ENCODE assay signal across 29 mouse cellular contexts in the genomic region with DNA sequence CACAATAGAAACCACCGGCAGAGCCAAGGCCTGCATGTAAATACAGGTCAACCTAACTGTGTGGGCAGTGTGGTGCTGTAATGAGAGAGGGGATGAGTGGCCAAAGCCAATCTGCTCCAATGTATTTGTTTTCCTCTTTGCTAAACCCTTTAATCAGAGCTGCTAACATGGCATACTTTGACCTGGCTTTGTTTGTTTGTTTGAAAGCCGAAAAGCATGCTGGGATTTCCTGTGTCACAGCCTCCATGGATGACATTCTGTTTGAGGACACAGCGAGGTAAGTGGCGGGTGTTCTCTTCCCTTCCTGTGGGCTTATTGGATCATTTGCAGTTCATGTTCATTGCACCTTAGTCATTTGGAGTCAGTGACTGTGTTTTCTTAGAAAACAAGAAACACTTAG. TPM values are rescaled to one million over a fixed set of nuclear protein-coding genes. Genes with fewer than 3 reads are reported as not detected.
DNase-seq lines count a peak whose midpoint lies in the region; ATAC-seq and TF ChIP-seq lines count a peak whose summit lies in the region.
"Had no signal": no experiment of that assay in that cellular context is flagged by ENCODE, and none has a peak within 500 bp of the region (broad histone marks: within the 10 kb centered on the region; RNA-seq: fewer than 3 reads in every experiment).

No protein-coding gene starts in this region.

- no peak overlapping the region for H3K27ac ChIP-seq in embryonic facial prominence, embryonic 14.5 days (replicated peaks; ENCODE audit: low read depth, low read length)
- H3K27ac ChIP-seq in embryonic facial prominence, embryonic 10.5 days (replicated peaks), result no peak overlapping the region
- H3K27ac ChIP-seq in kidney, adult 2 months (ENCODE audit: insufficient read depth, low read depth, low read length), result peak overlapping the region; percentile 13
- no peak overlapping the region for H3K27ac ChIP-seq in liver, embryonic 15.5 days (replicated peaks)
- H3K27ac ChIP-seq in liver, embryonic 11.5 days (ENCODE audit: low read depth, low read length), result no peak overlapping the region
- H3K27ac ChIP-seq: embryonic facial prominence, embryonic 15.5 days; gastrocnemius, adult 2 months; heart, embryonic 15.5 days; hindbrain, embryonic 14.5 days had no signal

- no peak for TF ChIP-seq CTCF in kidney, adult 2 months (conservative IDR thresholded peaks at IDR 0.05; ENCODE audit: insufficient read depth, insufficient read length, low read depth, low read length)

- no peak overlapping the region for H3K4me3 ChIP-seq in embryonic facial prominence, embryonic 14.5 days (ENCODE audit: low read depth, low read length)
- H3K4me3 ChIP-seq in embryonic facial prominence, embryonic 10.5 days, result no peak overlapping the region
- H3K4me3 ChIP-seq in kidney, adult 2 months (ENCODE audit: insufficient read depth, low read depth, low read length), result no peak overlapping the region
- no peak overlapping the region for H3K4me3 ChIP-seq in liver, embryonic 15.5 days (replicated peaks)
- H3K4me3 ChIP-seq in liver, embryonic 11.5 days (ENCODE audit: low read depth, low read length), result no peak overlapping the region
- H3K4me3 ChIP-seq: embryonic facial prominence, embryonic 15.5 days; gastrocnemius, adult 2 months; heart, embryonic 12.5 days; heart, embryonic 15.5 days had no signal

- no peaks in the 10 kb centered on the region for H3K36me3 ChIP-seq in embryonic facial prominence, embryonic 14.5 days (ENCODE audit: control insufficient read depth, insufficient read depth, low read length)
- no peaks in the 10 kb centered on the region for H3K36me3 ChIP-seq in embryonic facial prominence, embryonic 10.5 days (replicated peaks)
- no peaks in the 10 kb centered on the region for H3K36me3 ChIP-seq in kidney, adult 2 months (ENCODE audit: control insufficient read depth, insufficient read depth, low read length)
- H3K36me3 ChIP-seq in liver, embryonic 15.5 days (replicated peaks), result no peaks in the 10 kb centered on the region
- no peaks in the 10 kb centered on the region for H3K36me3 ChIP-seq in liver, embryonic 11.5 days (ENCODE audit: control insufficient read depth, insufficient read depth, low read length)
- H3K36me3 ChIP-seq: embryonic facial prominence, embryonic 15.5 days; heart, embryonic 12.5 days; heart, embryonic 15.5 days had no signal

- H3K9me3 ChIP-seq in embryonic facial prominence, embryonic 14.5 days (ENCODE audit: control insufficient read depth, low read length), result no peaks in the 10 kb centered on the region
- H3K9me3 ChIP-seq in embryonic facial prominence, embryonic 10.5 days, result no peaks in the 10 kb centered on the region
- H3K9me3 ChIP-seq in liver, embryonic 15.5 days (replicated peaks), result no peaks in the 10 kb centered on the region
- H3K9me3 ChIP-seq in liver, embryonic 11.5 days (ENCODE audit: control insufficient read depth, low read length), result no peaks in the 10 kb centered on the region
- H3K9me3 ChIP-seq: embryonic facial prominence, embryonic 15.5 days; heart, embryonic 12.5 days; heart, embryonic 15.5 days had no signal

- WGBS in embryonic facial prominence, embryonic 14.5 days, result 78% methylated on average over 4 of the region's 4 CpGs
- 67% methylated on average over 4 of the region's 4 CpGs for WGBS in embryonic facial prominence, embryonic 10.5 days
- WGBS in kidney, adult 2 months, result 37% methylated on average over 4 of the region's 4 CpGs
- 60% methylated on average over 4 of the region's 4 CpGs for WGBS in liver, embryonic 15.5 days (ENCODE audit: insufficient replicate concordance)
- 72% methylated on average over 4 of the region's 4 CpGs for WGBS in liver, embryonic 11.5 days

- TF ChIP-seq POLR2A in kidney, adult 2 months (IDR thresholded peaks at IDR 0.05; ENCODE audit: low read depth, low read length), result no peak

- no peaks in the 10 kb centered on the region for H3K27me3 ChIP-seq in embryonic facial prominence, embryonic 14.5 days (replicated peaks; ENCODE audit: control insufficient read depth, insufficient read depth, low read length)
- no peaks in the 10 kb centered on the region for H3K27me3 ChIP-seq in embryonic facial prominence, embryonic 10.5 days (replicated peaks; ENCODE audit: low read depth, poor library complexity, severe bottlenecking)
- H3K27me3 ChIP-seq in kidney, adult 2 months (replicated peaks; ENCODE audit: control insufficient read depth, insufficient read depth, low read length), result no peaks in the 10 kb centered on the region
- H3K27me3 ChIP-seq in liver, embryonic 15.5 days, result no peaks in the 10 kb centered on the region
- H3K27me3 ChIP-seq in liver, embryonic 11.5 days (replicated peaks; ENCODE audit: control insufficient read depth, insufficient read depth, low read length), result no peaks in the 10 kb centered on the region
- H3K27me3 ChIP-seq: embryonic facial prominence, embryonic 15.5 days; heart, embryonic 12.5 days; heart, embryonic 15.5 days had no signal

- no peak overlapping the region for H3K9ac ChIP-seq in embryonic facial prominence, embryonic 14.5 days (ENCODE audit: low read depth, low read length)
- no peak overlapping the region for H3K9ac ChIP-seq in liver, embryonic 15.5 days
- no peak overlapping the region for H3K9ac ChIP-seq in liver, embryonic 11.5 days (ENCODE audit: low read depth, low read length)
- H3K9ac ChIP-seq: embryonic facial prominence, embryonic 15.5 days; forebrain, postnatal 0 days; heart, embryonic 12.5 days; heart, embryonic 15.5 days; hindbrain, embryonic 14.5 days had no signal

- ATAC-seq in embryonic facial prominence, embryonic 14.5 days (ENCODE audit: low read depth), result no peak
- peak; percentile 42 for ATAC-seq in liver, embryonic 15.5 days (ENCODE audit: insufficient read depth)
- no peak for ATAC-seq in liver, embryonic 11.5 days (replicated peaks; ENCODE audit: low FRiP score)
- ATAC-seq: activated CD4-positive, CD25-positive, alpha-beta regulatory T cell, adult 4 months; forebrain, embryonic 14.5 days; forebrain, postnatal 0 days had no signal

- H3K4me1 ChIP-seq in embryonic facial prominence, embryonic 14.5 days (ENCODE audit: control insufficient read depth, insufficient read depth, low read length), result no peaks in the 10 kb centered on the region
- no peaks in the 10 kb centered on the region for H3K4me1 ChIP-seq in embryonic facial prominence, embryonic 10.5 days
- H3K4me1 ChIP-seq in kidney, adult 2 months (ENCODE audit: control insufficient read depth, insufficient read depth, low read length), result peaks cover 2% of the 10 kb centered on the region; the same call in 1 of the 2 replicates
- H3K4me1 ChIP-seq in liver, embryonic 15.5 days (replicated peaks), result no peaks in the 10 kb centered on the region
- H3K4me1 ChIP-seq in liver, embryonic 11.5 days (replicated peaks; ENCODE audit: control insufficient read depth, insufficient read depth, low read length), result no peaks in the 10 kb centered on the region
- H3K4me1 ChIP-seq: embryonic facial prominence, embryonic 15.5 days; heart, embryonic 12.5 days; heart, embryonic 15.5 days had no signal

- H3K4me2 ChIP-seq in embryonic facial prominence, embryonic 14.5 days (ENCODE audit: low read depth, low read length), result no peak overlapping the region
- no peak overlapping the region for H3K4me2 ChIP-seq in liver, embryonic 15.5 days
- no peak overlapping the region for H3K4me2 ChIP-seq in liver, embryonic 11.5 days
- H3K4me2 ChIP-seq: embryonic facial prominence, embryonic 15.5 days; heart, embryonic 12.5 days; heart, embryonic 15.5 days; hindbrain, embryonic 14.5 days had no signal

- peak; percentile 5 for DNase-seq in embryonic facial prominence, embryonic 14.5 days (ENCODE audit: low spot score)
- no peak for DNase-seq in embryonic facial prominence, embryonic 10.5 days (ENCODE audit: low spot score)
- DNase-seq in kidney, adult 2 months, result peak; percentile 75
- no peak for DNase-seq in kidney, postnatal 14 days
- no peak for DNase-seq in liver, embryonic 11.5 days (ENCODE audit: low spot score)
- peak; percentile 6 for DNase-seq in induced T-regulatory cell, adult 2 months (ENCODE audit: low read depth)
- DNase-seq in thymus, postnatal 14 days, result no peak
- DNase-seq: adrenal gland, adult 8-10 months; adrenal gland, postnatal 25 days; cerebellum, adult 11-12 months; cerebellum, adult 8-10 months; cerebellum, postnatal 10 days; cerebellum, postnatal 36 days; embryo, embryonic 11 days; forebrain, postnatal 0 days; gastrocnemius, adult 2 months; gastrocnemius, postnatal 14 days; heart, adult 18-20 months; heart, postnatal 10 days; heart, postnatal 4 days had no signal

RNA-seq across cellular contexts. Expression of gene Acot12, which starts 8.7 kb away (rescaled TPM):
- polyA plus RNA-seq in embryonic facial prominence, embryonic 14.5 days (2014; fragmentation: Nextera tagmentation; extraction: Ambion mirVana), result 0.26 and 0.40 TPM in 2 replicates
- polyA plus RNA-seq in embryonic facial prominence, embryonic 10.5 days (2016; fragmentation: Nextera tagmentation; extraction: Ambion mirVana), result not detected in 2 replicates
- polyA plus RNA-seq in kidney, adult 2 months (2012; rRNA removed), result 47.7 and 54.3 TPM in 2 replicates
- 4.7 and 5.0 TPM in 2 replicates for polyA plus RNA-seq in liver, embryonic 15.5 days (2015; fragmentation: Nextera tagmentation; extraction: Ambion mirVana)
- polyA plus RNA-seq in liver, embryonic 11.5 days (2014; fragmentation: Nextera tagmentation; extraction: Ambion mirVana), result 0.61 and 0.64 TPM in 2 replicates
- polyA plus RNA-seq: activated CD4-positive, CD25-positive, alpha-beta regulatory T cell, adult 4 months; embryonic facial prominence, embryonic 11.5 days; forebrain, embryonic 11.5 days; forebrain, embryonic 14.5 days; heart, embryonic 12.5 days had no signal

RNA-seq across cellular contexts. Expression of gene Zcchc9, which starts 57.5 kb away (rescaled TPM):
- 21.8 and 22.3 TPM in 2 replicates for polyA plus RNA-seq in embryonic facial prominence, embryonic 14.5 days (2014; fragmentation: Nextera tagmentation; extraction: Ambion mirVana)
- polyA plus RNA-seq in embryonic facial prominence, embryonic 10.5 days (2016; fragmentation: Nextera tagmentation; extraction: Ambion mirVana), result 31.2 and 32.5 TPM in 2 replicates
- 9.5 and 14.1 TPM in 2 replicates for polyA plus RNA-seq in kidney, adult 2 months (2012; rRNA removed)
- polyA plus RNA-seq in liver, embryonic 15.5 days (2015; fragmentation: Nextera tagmentation; extraction: Ambion mirVana), result 7.9 and 9.8 TPM in 2 replicates
- 31.4 and 32.6 TPM in 2 replicates for polyA plus RNA-seq in liver, embryonic 11.5 days (2014; fragmentation: Nextera tagmentation; extraction: Ambion mirVana)

Comparison
In these comparisons a context has a peak if more than half of its experiments do, and no peak if none do; other contexts are left out.
1. DNase-seq: peak in embryonic facial prominence, embryonic 14.5 days (single experiment), kidney, adult 2 months (single experiment) and induced T-regulatory cell, adult 2 months (single experiment); none in embryonic facial prominence, embryonic 10.5 days (single experiment), kidney, postnatal 14 days (single experiment), liver, embryonic 11.5 days (single experiment) and thymus, postnatal 14 days (single experiment).